Mouse (Mus musculus) bone marrow macrophage, adult 2 months (primary cell): ENCODE results near the gene Pcx. TPM values are rescaled to one million over a fixed set of nuclear protein-coding genes. Genes with fewer than 3 reads are reported as not detected.

ENCODE experiments used
- H3K27ac ChIP-seq: 2 replicates; pipeline ENCODE4 v1.5.1; 2012; ENCODE audit warnings: low read depth, low read length; ENCODE audit not compliant: insufficient read depth
- H3K4me1 ChIP-seq: 2 replicates; pipeline ENCODE4 v1.6.1; 2012; ENCODE audit warnings: low read length; ENCODE audit not compliant: control insufficient read depth, insufficient read depth
- H3K4me3 ChIP-seq: 2 replicates; pipeline ENCODE4 v1.5.1; 2012; ENCODE audit warnings: mild to moderate bottlenecking, low read length, moderate library complexity; ENCODE audit not compliant: insufficient read depth
- CTCF ChIP-seq: IDR thresholded peaks from 2 replicates; pipeline ENCODE4 v1.5.1; 2012; ENCODE audit warnings: low read depth, mild to moderate bottlenecking, low read length, moderate library complexity
- POLR2A ChIP-seq: IDR thresholded peaks from 2 replicates; pipeline ENCODE4 v1.6.1; 2012; ENCODE audit warnings: mild to moderate bottlenecking, low read depth, low read length, borderline replicate concordance
- polyA plus RNA-seq: library from polyadenylated mRNA; stranded (reverse); fragments of >200 nt; gene quantifications from 2 replicates; pipeline ENCODE4 v1.2.4, GENCODE M21; 2012; ENCODE audit not compliant: missing spikeins, insufficient read depth, insufficient read length

Pcx gene
- polyA plus RNA-seq, 1 experiment = 3.7 TPM

DNA sequence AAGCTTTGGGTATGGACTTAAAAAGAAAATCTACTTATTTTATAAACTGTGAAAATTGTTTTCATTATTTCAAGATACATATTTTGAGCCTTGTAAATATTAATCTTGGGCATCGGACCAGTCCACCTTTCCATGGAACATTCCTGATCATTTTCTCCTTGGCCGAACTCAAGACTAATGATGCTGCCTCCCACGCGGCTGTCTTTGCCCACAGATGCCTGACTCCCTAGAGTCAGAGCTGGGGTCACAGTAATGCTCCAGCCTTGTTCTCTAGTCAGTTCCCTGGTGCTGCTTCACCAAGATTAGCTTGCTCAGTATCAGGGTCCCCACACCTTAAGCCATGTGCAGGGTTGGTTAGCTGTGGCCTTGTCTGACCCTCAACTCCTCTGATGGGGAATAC is 95.4 kb downstream of the Pcx start:
- no peaks in the 10 kb centered on the region for H3K4me1 ChIP-seq
- TF ChIP-seq POLR2A = no peak
- TF ChIP-seq CTCF = no peak
- no peak overlapping the region for H3K27ac ChIP-seq
- no peak overlapping the region for H3K4me3 ChIP-seq

DNA sequence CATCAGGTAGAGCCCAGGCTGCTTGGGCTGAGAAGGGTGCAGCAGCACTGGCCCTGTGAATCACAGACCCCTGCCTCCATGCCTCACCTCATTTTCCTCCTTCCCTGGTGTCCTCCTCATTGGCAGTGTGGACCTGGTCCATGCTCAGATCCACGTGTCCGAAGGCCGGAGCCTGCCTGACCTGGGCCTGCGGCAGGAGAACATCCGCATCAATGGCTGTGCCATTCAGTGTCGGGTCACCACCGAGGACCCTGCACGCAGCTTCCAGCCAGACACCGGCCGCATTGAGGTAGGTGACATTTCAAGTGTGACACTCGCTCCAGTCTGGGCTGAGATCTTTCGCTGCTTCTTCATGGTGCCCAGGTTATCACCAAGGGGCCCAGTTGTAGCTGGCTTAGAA is 97.1 kb downstream of the Pcx start:
- TF ChIP-seq POLR2A = no peak

DNA sequence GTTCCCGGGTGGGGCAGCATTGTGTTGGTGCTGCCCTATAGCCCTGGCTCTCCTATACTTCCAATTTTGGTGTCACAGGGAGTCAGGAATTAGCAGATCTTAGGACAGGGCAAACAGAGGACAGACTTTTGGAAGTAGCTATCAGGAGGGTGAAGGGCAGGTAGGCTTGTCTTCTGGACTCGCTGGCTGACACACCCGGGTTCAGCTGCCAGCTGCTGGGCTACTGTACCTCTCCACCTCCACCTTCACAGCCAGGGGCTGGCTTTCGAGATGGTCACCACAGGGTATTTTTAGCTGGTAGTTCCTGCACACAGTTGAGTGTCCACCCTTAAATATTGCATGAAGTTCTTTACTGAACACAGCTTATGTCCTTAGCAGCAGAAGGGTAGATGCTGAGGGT is 98.2 kb downstream of the Pcx start:
- H3K27ac ChIP-seq = no peak overlapping the region
- H3K4me1 ChIP-seq = no peaks in the 10 kb centered on the region
- H3K4me3 ChIP-seq = no peak overlapping the region
- TF ChIP-seq CTCF (no peak), POLR2A (no peak)

More for the DNA sequence above, 97.1 kb downstream of the Pcx start:
- H3K4me3 ChIP-seq = no peak overlapping the region
- no peaks in the 10 kb centered on the region for H3K4me1 ChIP-seq
- no peak overlapping the region for H3K27ac ChIP-seq

DNA sequence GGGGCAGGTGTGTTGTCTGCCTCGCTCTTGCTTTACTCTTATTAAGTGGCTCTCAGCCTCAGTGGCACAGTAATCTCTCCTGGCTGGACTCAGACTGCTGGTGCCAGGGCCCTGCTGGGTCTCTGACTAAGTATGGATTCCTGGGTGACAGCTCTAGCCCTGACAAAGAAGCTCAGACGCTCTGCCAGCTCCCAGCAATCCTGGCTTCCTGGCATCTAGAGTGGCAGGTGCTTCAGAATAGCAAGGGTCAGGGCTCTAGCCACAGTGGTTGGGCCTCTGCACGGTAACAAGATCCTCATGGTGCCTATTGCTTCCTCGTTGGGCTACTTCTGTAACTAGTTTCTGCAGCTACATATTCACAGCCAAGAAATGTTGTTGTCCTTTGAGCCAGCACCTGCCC is 99.8 kb downstream of the Pcx start:
- TF ChIP-seq POLR2A (no peak), CTCF (no peak)
- Histone ChIP-seq H3K4me1 (no peaks in the 10 kb centered on the region), H3K4me3 (no peak overlapping the region), H3K27ac (no peak overlapping the region)

DNA sequence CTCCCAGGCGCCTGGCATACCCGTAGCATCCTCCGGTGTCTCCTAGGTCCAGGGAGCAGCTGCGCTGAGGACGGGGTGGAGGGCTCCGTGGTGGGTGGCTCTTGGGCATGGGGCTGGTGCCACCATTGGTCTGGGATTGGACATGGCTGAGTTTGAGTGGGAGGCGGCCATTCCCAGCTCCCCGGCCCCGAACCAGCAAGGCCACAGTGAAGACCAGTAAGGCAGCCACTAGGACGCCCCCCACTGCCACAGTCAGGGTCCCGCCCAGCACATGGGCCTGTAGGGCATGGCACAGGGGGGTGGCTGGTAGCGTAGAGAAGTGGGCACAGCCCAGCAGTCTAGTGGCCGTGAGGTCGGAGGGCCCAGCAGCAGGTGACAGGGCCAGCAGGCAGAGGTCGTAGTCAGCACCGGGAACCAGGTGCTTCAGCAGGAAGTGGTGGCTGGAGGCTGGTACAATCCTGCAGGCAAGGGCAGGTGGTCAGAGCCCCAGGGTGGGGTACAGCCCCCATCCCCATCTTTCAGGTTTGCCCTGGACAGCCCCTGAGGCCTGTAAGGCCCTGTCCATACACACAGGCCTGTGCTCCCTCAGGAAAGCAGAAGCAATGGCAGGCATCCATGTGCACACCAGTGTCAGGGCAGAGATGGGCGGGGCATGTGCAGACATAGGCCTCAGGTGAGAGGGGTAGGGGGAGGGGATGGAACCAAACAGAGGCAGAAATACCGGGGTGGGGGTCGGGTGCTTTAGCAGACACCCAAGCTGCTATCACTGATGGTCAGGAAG is 102.1 kb downstream of the Pcx start:
- Histone ChIP-seq H3K4me3 (no peak overlapping the region), H3K4me1 (no peaks in the 10 kb centered on the region), H3K27ac (no peak overlapping the region)
- TF ChIP-seq POLR2A (no peak), CTCF (no peak)

DNA sequence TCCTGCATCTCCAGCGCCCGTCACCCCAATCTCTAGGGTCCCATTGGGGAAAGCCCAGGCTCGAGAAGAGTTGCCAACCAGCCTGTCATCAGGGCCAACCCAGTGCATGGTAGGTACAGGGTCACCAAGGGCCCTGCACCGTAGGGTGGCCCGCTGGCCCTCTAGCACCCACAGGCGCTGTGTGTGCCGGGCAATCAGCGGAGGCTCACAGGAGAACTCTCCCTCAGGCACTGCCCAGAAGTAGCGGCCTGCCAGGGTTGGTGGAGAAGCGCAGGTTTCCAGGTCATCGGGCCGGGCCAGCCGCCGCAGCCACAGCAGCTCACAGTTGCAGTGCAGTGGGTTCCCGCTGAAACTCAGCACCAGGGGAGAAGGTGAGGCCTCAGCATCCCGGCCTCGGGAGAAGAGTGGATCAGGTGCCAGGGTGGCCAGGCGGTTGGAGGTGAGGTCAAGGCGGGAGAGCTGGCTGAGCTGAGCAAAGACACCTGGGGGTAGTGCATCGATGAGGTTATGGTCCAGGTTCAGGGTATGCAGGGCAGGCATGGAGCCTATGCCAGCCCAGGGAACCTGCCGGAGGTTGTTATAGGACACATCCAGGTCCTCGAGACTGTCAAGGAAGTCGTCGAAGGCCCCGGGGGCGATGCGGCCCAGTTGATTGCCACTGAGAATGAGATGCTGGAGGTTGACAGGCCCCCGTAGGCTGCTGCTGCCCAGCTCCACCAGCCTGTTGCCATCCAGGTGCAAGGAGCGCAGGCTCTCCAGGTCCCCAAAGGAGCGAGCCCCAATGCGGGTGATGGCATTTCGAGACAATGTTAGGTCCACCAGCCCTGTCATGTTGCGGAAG is 103.4 kb downstream of the Pcx start:
- H3K27ac ChIP-seq = no peak overlapping the region
- TF ChIP-seq POLR2A (no peak), CTCF (no peak)
- H3K4me3 ChIP-seq = 0 out of 2 replicates have a peak overlapping the region, but pooled peaks have one; percentile 88
- no peaks in the 10 kb centered on the region for H3K4me1 ChIP-seq

DNA sequence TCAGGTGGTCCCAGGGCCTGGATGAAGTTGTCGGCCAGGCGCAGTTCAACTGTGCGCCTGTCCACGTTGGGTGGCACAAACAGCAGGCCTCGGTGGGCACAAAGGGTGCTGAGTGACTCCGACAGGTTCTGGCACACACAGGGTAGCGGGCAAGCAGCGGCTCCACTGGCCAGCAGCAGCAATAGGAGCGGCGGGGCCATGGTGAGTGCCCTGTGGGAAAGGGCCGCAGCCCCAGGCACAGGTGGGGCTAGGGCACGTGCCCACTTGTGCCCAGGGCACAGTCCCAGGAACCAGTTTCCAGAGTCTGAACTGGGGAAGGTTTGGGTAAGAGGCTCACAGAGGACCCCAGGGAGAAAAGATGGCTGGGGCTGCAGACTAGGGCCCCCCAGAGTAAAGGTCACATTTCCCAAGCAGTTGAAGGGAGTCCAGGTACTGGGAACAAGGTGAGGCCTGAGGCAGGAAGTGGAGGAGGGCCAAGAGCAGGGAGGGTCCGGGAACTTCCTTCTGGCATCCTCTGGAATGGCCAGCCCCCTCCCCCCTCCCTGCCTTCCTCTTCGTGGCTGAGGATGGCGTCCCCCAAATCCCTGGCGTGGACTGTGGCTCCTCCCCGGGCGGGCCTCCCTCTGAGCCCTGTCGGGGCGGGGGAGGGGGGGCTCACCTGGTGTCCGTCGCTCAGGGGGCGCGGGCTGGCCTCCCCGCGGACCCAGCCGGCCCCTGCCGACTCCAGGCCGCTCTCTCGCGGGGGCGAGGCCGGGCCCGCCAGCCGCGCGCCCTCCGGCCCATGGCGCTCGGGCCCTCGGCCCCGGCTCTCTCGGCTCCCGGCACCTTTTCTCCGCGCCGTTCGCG is 104.3 kb downstream of the Pcx start:
- TF ChIP-seq POLR2A (no peak), CTCF (no peak)
- Histone ChIP-seq H3K4me3 (peak overlapping the region; percentile 88), H3K4me1 (no peaks in the 10 kb centered on the region), H3K27ac (0 out of 2 replicates have a peak overlapping the region, but pooled peaks have one; percentile 24)

DNA sequence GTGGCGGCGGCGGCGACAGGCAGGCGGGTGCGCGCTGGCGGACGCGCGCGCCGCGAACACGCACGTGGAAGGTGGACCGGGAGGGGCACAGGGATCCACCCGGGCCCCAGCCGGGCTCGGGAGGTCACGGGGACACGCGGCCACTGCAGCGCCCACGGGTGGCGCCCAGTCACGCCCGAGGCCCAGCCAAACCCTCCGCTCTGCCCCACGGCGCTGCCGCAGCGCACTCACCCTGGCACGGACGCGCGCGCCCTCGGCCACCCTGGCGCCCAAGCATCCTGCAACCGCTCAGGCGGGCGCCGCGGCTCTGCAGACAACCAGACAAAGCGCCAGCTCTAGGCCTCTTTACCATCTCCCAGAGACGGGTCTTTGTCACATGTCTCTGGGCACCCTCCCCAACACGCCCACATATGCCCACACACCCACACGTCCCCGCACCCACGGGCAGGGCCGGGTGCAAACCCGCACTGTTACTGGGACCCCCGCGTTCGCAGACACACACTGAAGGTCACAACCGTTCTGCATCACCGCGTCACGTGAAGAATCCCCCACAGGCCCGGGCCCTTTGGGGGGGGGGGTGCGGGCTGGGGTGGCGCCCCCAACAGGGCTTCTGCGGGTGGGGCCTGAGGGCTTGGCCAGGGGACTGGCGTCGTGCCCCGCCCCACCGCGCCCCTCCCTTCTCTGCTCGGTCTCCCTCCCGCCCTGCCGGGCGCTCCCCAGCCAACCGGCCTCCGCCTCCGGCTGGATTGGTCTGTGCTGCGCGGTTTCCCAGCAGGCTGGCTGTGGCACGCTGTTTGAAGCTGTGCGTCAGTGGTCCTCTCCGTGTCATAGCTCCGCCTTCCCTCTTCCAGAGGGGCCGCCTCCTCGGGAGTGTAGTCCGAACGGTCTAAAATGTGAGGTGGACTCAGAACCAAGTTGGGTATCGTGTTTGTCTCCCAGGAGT is 105.2 kb downstream of the Pcx start, which contains the start of gene Lrfn4:
Gene Lrfn4, minus strand, starts transcription at position 517 of the 943 bp plus-strand sequence.
- peak within 1 kb of the TSS; percentile 88 for H3K4me3 ChIP-seq
- H3K27ac ChIP-seq = peak within 1 kb of the TSS; percentile 24; the same call in 1 of the 2 replicates
- TF ChIP-seq POLR2A (no peak), CTCF (no peak)
- H3K4me1 ChIP-seq = no peaks in the 10 kb centered on the region

DNA sequence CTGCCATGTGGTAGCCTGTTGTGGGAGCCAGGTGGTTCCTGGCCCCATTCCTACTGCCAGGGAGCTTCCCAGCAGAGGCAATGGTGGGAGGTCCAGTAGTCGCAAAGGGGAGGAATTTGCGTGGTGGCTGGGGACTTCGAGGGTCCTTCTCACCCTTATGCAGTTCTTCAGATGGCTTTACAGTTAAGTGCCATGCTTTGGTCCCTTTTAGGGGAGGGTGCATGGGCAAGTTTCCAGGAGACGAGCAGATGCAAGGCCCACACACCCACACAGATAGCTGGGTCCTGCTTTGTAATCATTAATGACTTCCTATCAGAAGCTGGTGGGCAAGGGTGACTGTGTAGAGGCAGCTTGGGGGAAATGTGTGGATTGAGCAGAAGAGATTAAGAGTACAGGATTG is 106.3 kb downstream of the Pcx start:
- TF ChIP-seq POLR2A (no peak), CTCF (no peak)
- H3K27ac ChIP-seq = no peak overlapping the region
- no peak overlapping the region for H3K4me3 ChIP-seq
- no peaks in the 10 kb centered on the region for H3K4me1 ChIP-seq
